Mouse (Mus musculus) embryonic stem cell, embryonic (primary cell): ENCODE results near the gene Pacs2.

ENCODE experiments used
- CTCF ChIA-PET, 4 experiments: fragments of 300-600 bp in 2 of 4; fragments of 350-600 bp in 2 of 4; sonication (Branson Sonifier 250); formaldehyde crosslinking; loops; one replicate each; lab custom pipeline; 2022; ENCODE audit warnings: inconsistent platforms in 2 of 4; lab: Charles Lee
- POLR2A ChIA-PET, 4 experiments: fragments of 300-600 bp in 2 of 4; fragments of 350-600 bp in 2 of 4; sonication (Branson Sonifier 250); formaldehyde crosslinking; loops; one replicate each; lab custom pipeline; 2022; ENCODE audit warnings: antibody characterized with exemption in 4 of 4, inconsistent platforms in 1 of 4; lab: Charles Lee

Gene Pacs2

DNA sequence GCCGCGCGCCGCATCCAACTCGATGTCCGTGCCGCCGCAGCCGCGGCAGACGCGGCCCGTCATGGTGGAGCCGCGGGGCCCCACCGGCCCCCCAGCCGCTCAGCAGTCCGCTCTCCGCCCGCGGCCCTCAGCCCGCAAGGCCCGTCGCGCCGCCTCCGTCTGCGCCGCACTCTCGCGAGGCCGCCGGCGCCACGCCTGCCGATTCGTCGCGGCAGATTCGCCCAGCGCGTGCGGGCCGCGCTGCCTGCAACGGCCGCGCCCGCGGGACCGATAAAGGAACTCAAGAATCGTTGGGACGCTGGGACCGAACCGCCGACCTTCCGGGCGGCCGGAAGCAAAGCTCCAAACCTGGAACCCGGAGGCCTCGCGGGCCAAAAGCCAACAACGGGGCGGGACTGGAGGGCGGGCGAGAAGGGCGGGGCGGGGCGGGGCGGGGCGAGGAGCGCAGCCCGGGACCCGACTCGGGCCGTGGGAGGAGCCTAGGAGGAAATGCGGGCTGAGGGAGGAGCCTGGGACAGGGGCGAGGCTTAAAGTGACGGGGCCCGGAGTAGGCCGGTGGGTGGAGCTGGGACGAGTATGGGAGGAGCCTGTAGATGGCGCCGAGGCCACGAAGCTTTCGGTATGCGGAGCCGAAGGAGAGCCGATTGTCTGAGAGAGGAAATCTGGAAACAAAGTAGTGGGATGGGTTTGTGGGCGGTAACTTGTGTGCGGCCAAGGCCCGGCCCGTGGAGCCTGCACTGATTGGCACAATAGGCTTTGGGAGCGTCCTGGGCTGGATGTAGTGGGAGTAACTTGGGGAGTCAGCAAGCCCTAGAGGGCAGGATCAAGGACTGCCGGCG is 13.8 kb upstream of the Pacs2 start, which contains the start of gene Brf1:
Gene Brf1, minus strand, starts transcription at position 411 of the 839 bp plus-strand sequence.
- POLR2A ChIA-PET: interaction anchor here (0.5 to 6.5 kb wide), 72 partner anchors 8 to 615 kb away, joined by 3 to 52 read pairs (median 4); partner anchors contain the start of genes Btbd6 (in 3 of the 4), Pacs2 (in 3 of the 4), Cdca4 (in 2 of the 4) and Nudt14 (in 2 of the 4)
- CTCF ChIA-PET: interaction anchor here (0.5 to 3.3 kb wide), 31 partner anchors 9 to 742 kb away, joined by 3 to 19 read pairs (median 3); partner anchors contain the start of genes Btbd6 (in 1 of the 4), Clba1 (in 1 of the 4), Crip1 (in 1 of the 4) and Crip2 (in 1 of the 4)

DNA sequence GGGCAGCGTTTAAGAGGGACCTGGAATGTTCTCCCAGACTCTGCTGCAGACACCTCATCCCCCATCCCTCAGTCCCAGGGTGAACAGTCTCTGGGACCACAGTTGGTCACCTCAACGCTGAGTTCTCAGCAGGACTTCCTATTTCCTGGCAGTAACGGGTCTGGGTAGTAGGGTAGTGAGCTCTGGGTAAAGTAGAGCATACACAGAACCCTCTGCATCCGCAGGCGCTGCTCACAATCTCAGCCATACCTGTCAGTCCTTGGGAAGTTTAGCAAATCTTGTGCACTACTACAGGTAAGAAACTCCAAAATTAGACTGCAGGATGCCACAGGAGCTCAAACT is 13.2 kb upstream of the Pacs2 start:
- ChIA-PET CTCF (interaction anchor here (0.5 to 3.3 kb wide), 27 partner anchors 9 to 742 kb away, joined by 3 to 19 read pairs (median 4); partner anchors contain the start of genes Btbd6 (in 1 of the 4), Clba1 (in 1 of the 4), Crip1 (in 1 of the 4) and Crip2 (in 1 of the 4)), POLR2A (interaction anchor here (0.5 to 6.5 kb wide), 68 partner anchors 8 to 348 kb away, joined by 3 to 52 read pairs (median 4); partner anchors contain the start of genes Btbd6 (in 3 of the 4), Pacs2 (in 3 of the 4), Cdca4 (in 2 of the 4) and Nudt14 (in 2 of the 4))

DNA sequence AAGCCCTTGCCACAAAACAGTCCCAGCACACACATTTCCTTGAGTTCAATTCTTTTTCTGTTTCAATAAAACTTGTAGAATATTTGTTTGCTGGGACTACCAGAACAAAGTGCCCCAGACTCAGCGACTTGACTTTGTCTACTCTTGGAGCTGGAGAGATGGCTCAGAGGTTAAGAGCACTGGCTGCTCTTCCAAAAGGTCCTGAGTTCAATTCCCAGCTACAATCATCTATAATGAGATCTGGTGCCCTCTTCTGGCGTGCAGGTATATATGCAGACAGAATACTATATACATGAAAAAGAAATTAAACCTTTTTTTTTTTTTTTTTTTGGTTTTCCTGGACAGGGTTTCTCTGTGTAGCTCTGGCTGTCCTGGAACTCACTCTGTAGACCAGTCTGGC is 11.6 kb upstream of the Pacs2 start:
- CTCF ChIA-PET: interaction anchor here (0.6 to 3.3 kb wide), 28 partner anchors 10 to 451 kb away, joined by 3 to 19 read pairs (median 4); partner anchors contain the start of genes Cep170b (in 1 of the 4), Crip1 (in 1 of the 4), Jag2 (in 1 of the 4) and Tex22 (in 1 of the 4)
- POLR2A ChIA-PET: interaction anchor here (0.5 to 3.1 kb wide), 9 partner anchors 10 to 1330 kb away, joined by 3 to 29 read pairs (median 4); partner anchors contain the start of genes Btbd6 (in 1 of the 4) and Ckb (in 1 of the 4)

DNA sequence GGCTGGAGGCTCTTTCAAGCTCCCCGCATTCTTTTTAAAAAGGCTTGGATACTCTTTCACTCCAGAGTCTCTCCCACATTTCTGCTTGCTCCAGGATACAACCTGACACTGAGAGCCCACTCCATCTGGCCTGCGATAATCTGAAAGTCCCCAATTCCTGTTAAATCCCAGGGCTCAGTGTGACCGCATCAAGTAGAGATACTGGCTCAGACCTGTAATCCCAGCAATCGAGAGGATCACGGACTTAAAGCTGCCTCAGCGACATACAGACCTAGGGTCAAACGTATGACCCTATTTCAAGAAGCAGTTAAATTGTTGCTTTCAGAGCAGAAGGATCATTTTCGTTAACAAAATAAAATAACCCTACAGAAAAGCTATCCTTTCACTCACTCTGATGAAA is 10.3 kb upstream of the Pacs2 start:
- ChIA-PET CTCF (interaction anchor here in 3 of 4 experiments (0.6 to 1.8 kb wide), 5 partner anchors 46 to 280 kb away, joined by 3 to 7 read pairs (median 4); partner anchors contain the start of gene Tex22 (in 1 of the 3)), POLR2A (interaction anchor here in 3 of 4 experiments (0.7 to 2.1 kb wide), 6 partner anchors 9 to 231 kb away, joined by 3 to 5 read pairs (median 4); partner anchors contain the start of genes Tedc1 (in 1 of the 3) and Tex22 (in 1 of the 3))

DNA sequence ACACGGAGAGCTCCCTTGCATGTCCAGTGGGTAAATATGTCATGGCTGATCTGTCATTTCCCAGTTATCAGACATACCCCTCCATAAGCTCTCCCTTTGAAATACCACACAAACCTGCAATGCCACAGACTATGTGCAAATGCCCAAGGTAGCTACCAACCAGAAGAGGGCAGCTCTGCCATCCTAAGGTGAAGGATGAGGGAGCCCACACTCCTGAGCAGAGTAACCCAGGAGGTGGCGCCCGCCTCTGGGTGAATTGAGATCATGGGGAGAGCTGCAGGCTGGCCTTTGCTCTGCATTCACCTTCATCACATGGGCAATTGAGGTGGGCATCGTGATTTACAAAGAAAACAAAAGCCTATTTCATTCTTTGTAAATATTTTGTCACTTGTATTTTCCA is 9.3 kb upstream of the Pacs2 start:
- ChIA-PET CTCF (interaction anchor here (0.6 to 1.5 kb wide), 22 partner anchors 8 to 281 kb away, joined by 3 to 12 read pairs (median 5); partner anchors contain the start of genes Tex22 (in 3 of the 4) and Crip1 (in 2 of the 4)), POLR2A (interaction anchor here in 3 of 4 experiments (0.6 to 2.1 kb wide), 8 partner anchors 8 to 232 kb away, joined by 3 to 5 read pairs (median 3); partner anchors contain the start of genes Tedc1 (in 1 of the 3) and Tex22 (in 1 of the 3))

DNA sequence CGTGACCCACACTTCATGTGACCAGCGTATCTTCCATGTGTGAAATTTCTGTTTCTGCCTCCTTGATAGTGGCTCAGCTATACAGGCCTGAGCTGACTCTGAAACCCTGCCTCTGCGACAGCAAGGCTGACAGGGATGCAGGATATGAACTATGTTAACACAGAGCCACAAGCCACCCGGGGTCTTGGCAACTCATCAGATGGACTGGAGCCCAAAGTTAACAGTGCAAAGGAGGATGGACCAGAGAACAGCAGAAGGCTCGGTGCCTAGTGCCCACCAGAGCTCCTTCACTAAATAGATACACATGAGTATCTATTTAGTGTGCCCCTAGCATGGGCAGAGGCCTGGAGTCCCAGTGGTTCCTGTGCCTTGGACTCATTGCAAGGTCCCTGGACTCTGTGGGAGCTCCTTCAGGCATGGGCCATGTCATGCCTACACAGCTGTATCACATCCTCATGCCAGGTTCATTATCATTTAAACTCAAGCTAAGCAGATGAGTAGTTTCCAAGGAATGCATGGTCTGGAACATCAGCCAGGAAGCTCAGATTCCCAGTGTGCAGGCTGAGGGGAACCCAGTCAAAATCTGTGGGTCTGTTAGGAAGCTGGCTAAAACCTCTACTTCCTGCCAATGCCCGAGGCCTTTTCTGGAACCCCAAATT is 2.5 kb upstream of the Pacs2 start:
- CTCF ChIA-PET: interaction anchor here in 3 of 4 experiments (0.6 to 3.2 kb wide), 4 partner anchors 10 to 62 kb away, joined by 3 to 19 read pairs (median 4); partner anchors contain the start of genes Brf1 (in 1 of the 3) and Tex22 (in 1 of the 3)

DNA sequence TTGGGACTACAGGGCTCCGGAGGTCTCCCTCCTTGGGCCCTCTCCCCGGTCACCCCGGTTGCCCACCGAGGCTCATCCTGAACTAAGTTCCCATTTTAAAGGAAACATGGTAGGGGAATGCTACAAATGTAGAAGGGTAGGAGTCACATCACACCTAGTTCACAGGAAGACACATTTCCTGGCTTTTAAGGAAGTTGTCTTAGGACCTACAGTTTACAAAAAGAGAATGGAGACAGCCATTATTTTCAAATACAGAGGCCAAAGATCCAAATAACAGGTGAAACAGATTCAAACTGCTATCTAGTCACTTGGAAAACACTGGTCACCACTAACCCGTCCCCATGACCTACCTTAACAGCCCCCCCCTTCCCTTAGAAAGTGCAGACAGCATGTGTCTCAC is 1.9 kb upstream of the Pacs2 start:
- POLR2A ChIA-PET: interaction anchor here in 3 of 4 experiments (0.5 to 4.4 kb wide), 7 partner anchors 11 to 103 kb away, joined by 3 to 35 read pairs (median 4); partner anchors contain the start of genes Brf1 (in 2 of the 3), Btbd6 (in 1 of the 3) and Tex22 (in 1 of the 3)
- CTCF ChIA-PET: interaction anchor here in 2 of 4 experiments (1.3 to 3.2 kb wide), 4 partner anchors 7 to 208 kb away, joined by 3 to 19 read pairs (median 7); partner anchors contain the start of gene Brf1 (in 1 of the 2)

More for the DNA sequence above, 2.5 kb upstream of the Pacs2 start:
- POLR2A ChIA-PET: interaction anchor here in 2 of 4 experiments (1.1 to 4.4 kb wide), 5 partner anchors 10 to 103 kb away, joined by 3 to 35 read pairs (median 6); partner anchors contain the start of genes Brf1 (in 2 of the 2), Btbd6 (in 1 of the 2) and Tex22 (in 1 of the 2)

DNA sequence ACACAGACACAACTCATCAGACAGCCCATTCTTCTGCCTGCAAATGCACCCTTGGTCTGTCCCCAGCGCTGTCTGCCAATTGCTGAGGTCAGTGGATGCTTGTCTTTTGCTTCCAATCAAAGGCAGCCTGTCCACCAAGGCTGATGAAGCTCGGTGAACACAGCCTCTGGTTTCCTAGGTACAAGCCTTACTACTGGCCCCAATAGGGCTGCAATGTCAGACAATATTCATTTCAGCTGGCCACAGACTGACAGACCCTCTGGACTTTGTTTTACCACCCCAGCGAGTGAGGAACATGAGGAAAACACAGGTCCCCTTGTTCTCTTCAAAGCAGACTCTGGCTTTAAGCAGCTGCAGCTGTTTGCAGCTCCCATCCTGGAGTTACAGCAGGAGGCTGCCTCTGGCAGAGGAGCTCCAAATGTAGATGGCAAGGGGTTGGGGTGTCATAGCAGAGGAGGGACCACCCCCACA is 1.3 kb upstream of the Pacs2 start:
- CTCF ChIA-PET: interaction anchor here in 3 of 4 experiments (0.5 to 3.2 kb wide), 9 partner anchors 8 to 207 kb away, joined by 3 to 19 read pairs (median 3); partner anchors contain the start of gene Brf1 (in 2 of the 3)
- POLR2A ChIA-PET: interaction anchor here (0.5 to 4.4 kb wide), 27 partner anchors 8 to 319 kb away, joined by 3 to 35 read pairs (median 3); partner anchors contain the start of genes Brf1 (in 2 of the 4), Btbd6 (in 2 of the 4), Crip1 (in 1 of the 4) and Crip2 (in 1 of the 4)

DNA sequence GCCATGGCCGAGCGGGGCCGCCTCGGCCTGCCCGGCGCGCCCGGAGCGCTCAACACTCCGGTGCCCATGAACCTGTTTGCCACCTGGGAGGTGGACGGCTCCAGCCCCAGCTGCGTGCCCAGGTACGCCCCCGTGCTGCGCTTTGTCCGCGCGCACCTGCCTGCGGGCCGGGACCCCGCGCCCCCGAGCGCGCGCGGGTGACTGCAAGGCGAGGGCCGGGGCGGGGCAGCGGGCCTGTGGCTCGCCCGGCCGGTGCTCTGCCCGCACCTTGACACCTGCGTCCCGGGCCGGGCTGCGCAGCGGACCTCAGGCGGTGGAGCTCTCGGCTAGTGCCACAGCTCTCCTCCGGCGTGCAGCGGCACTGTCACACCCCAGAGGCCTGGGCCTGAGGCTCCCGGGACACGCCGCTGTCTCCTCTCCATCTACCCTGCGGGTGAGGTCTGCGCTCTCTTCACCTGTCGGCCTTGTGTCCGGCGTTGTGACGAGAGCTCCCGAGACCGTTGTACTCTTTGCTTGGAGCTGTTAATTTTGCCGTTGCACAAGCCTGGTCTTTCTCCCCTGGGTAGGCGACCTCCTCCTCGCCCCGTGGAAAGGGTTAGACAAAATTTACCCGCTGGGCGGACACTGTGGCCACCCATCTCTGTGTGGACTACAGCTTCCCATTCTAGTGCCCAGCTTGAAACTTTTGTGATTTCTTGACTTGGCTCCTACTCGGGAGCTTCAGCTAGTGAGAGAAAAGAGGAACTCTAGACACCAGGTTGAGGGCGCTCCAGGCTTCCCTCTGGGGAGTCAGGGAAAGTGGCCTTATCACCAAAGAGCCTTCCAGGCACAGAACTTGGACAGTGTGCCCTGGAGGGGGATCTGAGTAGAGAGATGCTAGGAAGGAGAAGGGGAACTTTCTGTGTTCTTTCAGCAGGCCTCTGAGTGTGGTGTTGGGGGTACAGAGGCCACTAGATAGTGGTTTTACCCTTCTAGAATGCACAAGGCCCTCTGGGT is 551 bp downstream of the Pacs2 start:
- ChIA-PET CTCF (interaction anchor here (0.6 to 1.1 kb wide), 8 partner anchors 11 to 307 kb away, joined by 3 to 5 read pairs (median 3); partner anchors contain the start of genes Crip1 (in 1 of the 4) and Tex22 (in 1 of the 4)), POLR2A (interaction anchor here (0.6 to 4.4 kb wide), 19 partner anchors 13 to 142 kb away, joined by 3 to 35 read pairs (median 3); partner anchors contain the start of genes Brf1 (in 3 of the 4), Btbd6 (in 1 of the 4), Tedc1 (in 1 of the 4) and Tex22 (in 1 of the 4))

DNA sequence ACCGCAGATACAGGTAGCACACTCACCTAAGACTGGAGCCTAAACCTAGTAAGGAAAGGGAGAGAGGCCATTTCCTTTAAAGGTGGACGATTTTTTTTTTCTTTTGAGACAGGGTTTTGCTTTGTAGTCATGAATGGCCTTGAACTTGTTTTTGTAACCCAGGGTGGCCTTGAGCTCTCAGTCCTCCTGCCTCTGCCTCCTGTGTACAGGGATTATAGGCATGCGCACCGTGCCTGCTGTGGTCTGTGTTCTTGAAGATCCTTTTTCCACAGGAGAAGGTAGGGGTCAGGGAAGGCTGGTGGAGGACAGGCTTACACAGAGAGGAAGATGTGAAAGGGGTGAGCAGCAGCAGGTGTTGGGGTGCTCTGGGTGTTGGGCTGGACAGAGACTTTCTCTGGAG is 1.6 kb downstream of the Pacs2 start:
- ChIA-PET POLR2A (interaction anchor here in 2 of 4 experiments (1.0 to 1.5 kb wide), 2 partner anchors 40 to 139 kb away, joined by 3 to 4 read pairs; partner anchors contain the start of gene Btbd6 (in 1 of the 2)), CTCF (no interaction called here)

DNA sequence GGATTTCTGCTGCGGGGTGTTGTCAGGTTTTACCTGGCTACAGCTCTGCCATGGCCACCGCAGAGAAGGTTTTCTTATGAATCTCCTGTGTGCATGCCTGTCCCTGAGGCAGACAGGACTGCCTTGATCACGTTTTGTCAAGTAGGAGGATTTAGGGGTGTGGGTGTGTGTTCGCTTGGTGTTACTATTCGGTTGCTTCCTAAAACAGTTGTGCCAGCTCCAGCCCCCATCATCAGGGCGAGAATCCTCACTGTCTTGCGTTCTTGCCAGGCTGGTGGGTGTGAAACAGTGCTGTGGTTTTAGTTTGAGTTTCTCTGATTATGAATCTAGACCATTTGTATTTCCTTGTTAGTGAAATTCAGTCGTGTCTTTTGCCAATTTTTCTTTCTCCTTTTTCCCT is 2.7 kb downstream of the Pacs2 start:
- ChIA-PET POLR2A (interaction anchor here in 2 of 4 experiments (1.0 to 1.7 kb wide), 3 partner anchors 16 to 41 kb away, joined by 4 to 8 read pairs (median 4); partner anchors contain the start of genes Brf1 (in 1 of the 2) and Btbd6 (in 1 of the 2)), CTCF (interaction anchor here in 1 of 4 experiments (0.9 kb wide), 1 partner anchor 30 kb away, joined by 3 read pairs; no protein-coding TSS in a partner anchor)

DNA sequence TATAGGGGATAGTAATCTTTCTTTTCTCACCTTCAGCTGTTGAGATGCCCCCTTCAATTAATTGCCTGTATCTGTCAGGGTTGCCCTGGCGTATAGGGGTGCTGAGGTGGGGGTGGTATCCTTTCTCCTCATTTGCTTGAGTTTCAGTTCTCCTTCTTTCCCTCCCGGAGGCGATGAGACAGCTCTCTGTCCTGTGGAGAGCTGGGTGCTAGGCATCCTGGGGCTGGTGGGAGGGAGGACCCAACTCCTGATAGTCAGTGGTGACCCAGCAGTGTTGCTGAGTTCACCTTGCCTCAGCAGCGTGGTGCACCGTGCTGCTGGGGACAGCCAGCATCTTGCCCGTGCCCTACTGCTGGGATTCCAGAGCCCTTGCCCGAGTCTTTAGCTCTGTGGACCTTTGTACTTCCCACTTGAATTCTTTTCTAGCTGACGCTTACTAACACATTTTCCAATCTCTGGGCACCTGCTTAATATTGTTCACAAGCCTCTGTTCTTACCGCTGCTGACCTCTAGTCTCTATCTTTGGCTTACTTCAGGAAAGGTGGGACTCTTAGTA is 3.2 kb downstream of the Pacs2 start:
- ChIA-PET CTCF (interaction anchor here in 1 of 4 experiments (0.5 to 0.9 kb wide), 2 partner anchors 30 to 94 kb away, joined by 3 read pairs; no protein-coding TSS in a partner anchor), POLR2A (interaction anchor here in 3 of 4 experiments (1.0 to 1.7 kb wide), 4 partner anchors 17 to 327 kb away, joined by 3 to 8 read pairs (median 4); partner anchors contain the start of gene Brf1 (in 1 of the 3))

DNA sequence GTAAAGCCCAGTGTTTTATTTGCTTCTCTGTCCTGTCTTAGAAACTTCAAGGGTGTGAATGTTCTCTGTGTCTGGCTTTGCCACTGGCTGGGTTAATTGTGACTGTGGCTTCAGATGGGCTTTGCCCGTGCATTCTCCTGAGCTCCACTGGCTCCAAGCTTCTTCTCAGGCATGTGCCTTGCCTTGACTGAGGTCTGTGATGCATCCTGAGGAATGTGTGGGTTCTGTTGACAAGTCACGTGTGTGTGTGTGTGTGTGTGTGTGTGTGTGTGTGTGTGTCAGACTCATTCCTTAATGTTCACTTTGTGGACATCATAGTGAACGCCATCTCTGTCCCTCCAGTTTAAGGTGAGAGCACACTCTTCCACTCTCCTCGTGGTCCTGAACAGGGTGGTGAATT is 4.5 kb downstream of the Pacs2 start:
- ChIA-PET POLR2A (interaction anchor here in 3 of 4 experiments (1.0 to 1.7 kb wide), 4 partner anchors 10 to 328 kb away, joined by 3 to 8 read pairs (median 4); partner anchors contain the start of gene Brf1 (in 1 of the 3)), CTCF (interaction anchor here in 1 of 4 experiments (0.7 kb wide), 1 partner anchor 1156 kb away, joined by 4 read pairs; no protein-coding TSS in a partner anchor)

DNA sequence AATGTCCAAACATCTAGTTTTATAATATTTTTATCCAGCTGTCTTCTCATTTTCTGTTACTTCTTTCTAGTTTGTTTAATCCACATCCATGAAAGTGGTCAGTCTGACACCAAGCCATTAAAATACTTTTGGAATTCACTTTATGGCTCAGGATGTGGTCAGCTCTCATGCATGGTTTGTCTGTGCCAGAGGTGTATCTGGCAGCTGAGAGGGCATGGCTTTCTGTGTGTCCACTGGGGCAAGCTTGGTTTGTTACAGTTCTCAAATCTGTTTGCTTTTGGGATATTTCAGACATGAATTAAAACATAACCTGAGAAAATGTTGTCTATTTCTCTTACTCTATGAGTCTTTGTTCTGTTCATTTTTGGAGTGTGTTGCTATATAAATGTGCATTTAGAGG is 7.2 kb downstream of the Pacs2 start:
- CTCF ChIA-PET: interaction anchor here in 3 of 4 experiments (0.6 to 1.3 kb wide), 3 partner anchors 11 to 694 kb away, joined by 3 to 6 read pairs (median 3); no protein-coding TSS in a partner anchor

More for the DNA sequence above, 7.2 kb downstream of the Pacs2 start:
- POLR2A ChIA-PET: no interaction called here
